Mouse (Mus musculus) G1E-ER4 (cell line): ENCODE data around the gene Gtpbp3. TPM values are rescaled to one million over a fixed set of nuclear protein-coding genes. Genes with fewer than 3 reads are reported as not detected.

Source experiments
- GATA1 ChIP-seq: IDR thresholded peaks from one replicate; pipeline ENCODE4 v1.8.0; 2012; ENCODE audit warnings: low read length, inconsistent platforms
- polyA plus RNA-seq: library from polyadenylated mRNA; stranded (reverse); fragments of >175 nt; gene quantifications from 2 replicates; pipeline ENCODE4 v1.2.3, GENCODE M21; 2012

Gene Gtpbp3
- polyA plus RNA-seq, 1 experiment, result 51.0 TPM

DNA sequence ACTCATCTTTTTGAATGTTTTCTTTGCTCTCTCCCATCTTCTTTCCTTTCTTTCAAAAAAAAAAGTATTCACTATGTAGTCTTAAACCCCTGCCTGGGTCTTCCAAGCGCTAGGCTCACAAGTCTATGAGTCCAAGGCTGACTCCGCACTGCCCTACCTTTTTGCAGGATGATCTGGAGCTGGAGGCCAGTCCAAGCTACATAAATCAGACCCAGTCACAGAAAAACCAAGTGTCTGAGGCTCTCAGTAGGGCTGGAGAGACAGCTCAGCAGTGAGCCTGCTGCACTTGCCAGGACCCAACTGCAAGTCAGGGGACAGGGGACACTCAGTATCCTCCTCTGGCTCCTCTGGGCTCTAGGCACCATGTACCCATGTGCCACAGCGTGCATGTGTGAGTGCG lies 16.4 kb downstream of the Gtpbp3 start:
- no peak for TF ChIP-seq GATA1

DNA sequence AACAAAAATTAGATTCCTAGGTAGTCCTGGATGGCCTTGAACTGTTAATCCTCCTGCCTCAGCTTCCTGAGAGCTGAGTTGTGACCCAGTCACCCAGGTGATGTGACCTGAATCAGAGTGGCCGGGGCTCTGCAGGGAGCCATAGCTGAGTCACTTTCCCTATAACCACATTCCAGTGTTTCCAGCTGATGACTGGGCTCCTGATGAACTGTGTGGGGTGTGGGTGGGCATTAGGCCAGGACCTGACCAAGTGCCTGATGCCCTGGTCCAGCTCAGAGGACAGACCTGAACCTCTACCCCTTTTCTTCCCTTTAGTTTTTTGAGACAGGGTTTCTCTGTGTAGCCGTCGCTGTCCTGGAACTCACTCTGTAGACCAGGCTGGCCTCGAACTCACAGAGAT lies 17.4 kb downstream of the Gtpbp3 start:
- TF ChIP-seq GATA1, result no peak

- no peak for TF ChIP-seq GATA1
Measured at GRCm38 (mm10) chr8:71505979-71506378, 18.1 kb downstream of the Gtpbp3 start.

- no peak for TF ChIP-seq GATA1
Measured at GRCm38 (mm10) chr8:71507589-71508104, 19.7 kb downstream of the Gtpbp3 start.

- TF ChIP-seq GATA1, result no peak
Measured at GRCm38 (mm10) chr8:71509316-71509715, 21.4 kb downstream of the Gtpbp3 start.

GRCm38 (mm10) chr8:71511644-71512043 lies 23.7 kb downstream of the Gtpbp3 start, which contains the start of gene Plvap:
Gene Plvap, minus strand, starts transcription at chr8:71511752.
- TF ChIP-seq GATA1, result no peak

DNA sequence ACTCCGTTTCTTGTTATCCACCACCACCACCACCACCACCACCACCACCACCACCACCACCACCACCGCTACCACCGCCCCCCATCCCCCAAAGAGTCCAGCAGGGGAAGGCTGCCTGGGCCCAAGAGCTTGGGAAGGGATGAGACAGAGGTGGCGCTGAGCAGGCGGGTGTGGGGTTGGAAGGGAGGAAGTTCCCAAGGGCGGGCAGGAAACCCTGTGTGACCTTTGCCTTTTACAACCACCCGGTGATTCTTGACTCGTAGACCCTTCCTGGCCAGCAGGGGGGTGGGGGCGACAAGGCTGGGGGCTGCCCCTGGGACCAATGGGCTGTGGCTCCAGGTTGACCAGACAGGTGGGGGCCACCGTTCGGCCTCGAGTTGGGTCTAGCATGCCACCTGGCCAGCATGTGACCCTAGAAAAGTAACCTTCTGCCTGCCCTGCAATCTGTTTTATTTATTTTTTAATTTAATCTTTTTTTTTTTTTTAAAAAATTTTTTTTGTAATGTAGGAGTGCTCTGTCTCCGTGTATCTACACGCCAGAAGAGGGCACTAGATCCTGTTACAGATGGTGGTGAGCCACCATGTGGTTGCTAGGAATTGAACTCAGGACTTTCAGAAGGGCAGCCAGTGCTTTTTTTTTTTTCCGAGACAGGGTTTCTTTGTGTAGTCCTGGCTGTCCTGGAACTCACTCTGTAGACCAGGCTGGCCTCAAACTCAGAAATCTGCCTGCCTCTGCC lies 25.3 kb downstream of the Gtpbp3 start:
- TF ChIP-seq GATA1, result no peak

GRCm38 (mm10) chr8:71515043-71515442 lies 27.1 kb downstream of the Gtpbp3 start:
- no peak for TF ChIP-seq GATA1

DNA sequence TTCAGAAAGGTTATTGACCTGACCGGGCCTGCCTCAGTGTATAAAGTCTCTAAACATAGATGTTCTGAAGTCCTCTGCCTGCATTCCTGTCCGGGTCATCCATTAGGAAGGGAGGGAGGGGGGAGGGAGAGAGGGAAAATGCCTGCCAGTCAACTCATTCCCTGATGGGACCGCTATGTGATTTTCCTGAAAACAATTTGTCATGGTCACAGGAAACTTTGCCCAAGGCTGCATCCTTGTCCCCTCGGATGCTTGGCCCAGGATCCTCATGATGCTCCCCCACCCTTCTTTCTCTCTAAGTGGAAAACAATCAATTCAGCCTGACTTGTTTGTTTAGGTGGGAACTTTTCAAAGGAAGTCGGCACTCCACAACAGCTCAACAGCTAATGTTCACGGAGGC lies 28.9 kb downstream of the Gtpbp3 start:
- no peak for TF ChIP-seq GATA1

DNA sequence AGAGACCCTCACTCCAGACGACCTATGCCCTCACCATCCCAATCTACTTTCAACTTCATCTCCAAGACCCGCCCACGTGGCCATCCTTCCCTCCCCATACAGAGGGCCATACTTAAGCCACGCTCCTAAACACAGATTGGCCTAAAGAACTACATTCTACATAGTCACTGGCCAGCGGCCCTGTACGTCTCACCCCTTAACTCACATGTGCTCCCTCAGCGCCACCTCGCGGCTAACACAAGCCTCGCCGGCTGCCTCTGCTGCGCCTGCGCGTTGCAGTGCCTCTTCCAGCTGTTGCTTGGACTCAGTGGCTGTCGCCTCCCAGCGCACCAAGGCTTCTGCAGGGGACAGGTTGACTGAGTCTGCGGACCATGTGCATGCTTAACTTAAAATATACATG lies 33.7 kb downstream of the Gtpbp3 start:
- no peak for TF ChIP-seq GATA1

DNA sequence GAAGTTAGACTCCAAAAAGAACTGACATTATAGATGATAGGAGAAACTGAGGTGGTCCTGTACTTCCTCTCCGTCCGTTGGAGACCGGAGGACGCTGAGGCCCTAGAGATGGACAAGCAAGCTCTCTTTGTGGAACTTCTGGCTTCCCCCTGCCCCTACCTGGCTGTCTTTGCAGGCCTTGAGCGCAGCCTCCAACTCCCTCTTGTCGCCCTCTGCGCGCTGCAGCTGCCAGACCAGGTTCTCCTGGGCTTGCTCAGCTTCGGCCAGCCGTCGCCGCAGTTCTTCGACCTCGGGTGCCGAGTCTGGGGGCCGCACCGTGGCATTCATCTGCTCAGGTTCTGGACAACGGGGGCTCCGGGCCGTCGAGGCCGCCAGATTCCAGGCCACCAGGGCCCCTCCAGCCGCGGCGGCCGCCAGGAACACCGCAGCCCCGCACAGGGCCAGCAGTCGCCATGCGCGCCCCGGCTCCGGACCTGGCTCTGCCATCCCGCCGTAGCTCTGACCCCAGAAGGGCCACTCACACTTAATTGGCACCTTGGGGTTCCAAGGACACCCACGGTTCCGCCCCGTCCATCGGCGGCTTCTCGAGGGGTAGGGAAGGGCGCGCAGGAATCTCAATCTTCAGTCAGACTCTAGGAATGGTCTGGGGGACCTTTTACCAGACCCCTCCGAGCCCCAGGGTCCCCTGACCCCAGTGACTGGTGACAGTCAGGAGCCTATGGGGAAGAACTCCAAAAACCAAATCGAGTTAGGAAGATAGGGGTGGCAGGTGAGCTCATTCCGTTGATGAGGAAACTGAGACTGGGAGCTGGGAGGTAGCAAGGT lies 37.5 kb downstream of the Gtpbp3 start, which contains the start of gene Ccdc194:
Gene Ccdc194 (minus strand): TSS at position 486 of the 825 bp plus-strand sequence.
- no peak for TF ChIP-seq GATA1

- no peak for TF ChIP-seq GATA1
Measured at GRCm38 (mm10) chr8:71526272-71526671, 38.4 kb downstream of the Gtpbp3 start.

- TF ChIP-seq GATA1, result no peak
Measured at GRCm38 (mm10) chr8:71527162-71527870, 39.4 kb downstream of the Gtpbp3 start.

- TF ChIP-seq GATA1, result no peak
Measured at GRCm38 (mm10) chr8:71528362-71529073, 40.6 kb downstream of the Gtpbp3 start.

DNA sequence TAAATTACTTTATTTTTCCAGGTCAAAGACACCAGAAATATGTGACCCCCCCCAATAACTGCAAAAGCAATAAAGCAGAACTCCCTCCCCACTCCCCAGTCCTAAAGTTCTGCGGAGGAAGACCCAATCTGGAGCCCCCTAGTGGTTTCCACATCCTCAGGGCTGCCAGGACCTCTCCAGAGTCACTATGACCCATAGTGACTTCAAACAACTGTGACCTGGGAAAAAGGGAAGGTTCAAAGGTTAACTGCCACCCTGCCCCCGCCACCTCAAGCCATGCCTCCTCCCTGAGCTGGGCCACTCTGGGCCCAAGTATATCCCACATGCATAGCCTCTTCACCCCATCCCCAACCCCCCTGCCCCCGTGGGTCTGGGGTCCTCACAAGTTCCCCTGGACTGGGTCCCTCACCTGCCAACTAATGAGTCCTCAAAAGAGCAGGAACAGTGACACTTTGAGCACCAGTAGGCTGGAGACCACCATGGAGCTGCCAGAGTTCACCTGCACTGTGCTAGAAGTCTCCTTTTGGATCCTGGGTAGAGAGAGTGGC lies 46.4 kb downstream of the Gtpbp3 start:
- no peak for TF ChIP-seq GATA1
